ENCODE assay signal across 15 mouse cellular contexts in genomic region chr3:55646437-55646836, GRCm38 (mm10).
"Had no signal": no experiment of that assay in that cellular context is flagged by ENCODE, and none has a peak within 500 bp of the region (broad histone marks: within the 10 kb centered on the region; RNA-seq: fewer than 3 reads in every experiment).

No protein-coding gene starts in this region.

- H3K9me3 ChIP-seq: liver, embryonic 12.5 days; liver, embryonic 15.5 days; lung, embryonic 15.5 days had no signal

- H3K4me1 ChIP-seq: liver, embryonic 12.5 days; liver, embryonic 15.5 days had no signal

- H3K27ac ChIP-seq: kidney, postnatal 0 days; left cerebral cortex, adult 2 months; liver, embryonic 12.5 days; liver, embryonic 15.5 days; lung, embryonic 15.5 days had no signal

- ATAC-seq: liver, embryonic 12.5 days had no signal

- H3K36me3 ChIP-seq: liver, embryonic 12.5 days; liver, embryonic 15.5 days; lung, embryonic 15.5 days had no signal

- H3K27me3 ChIP-seq: liver, embryonic 12.5 days; liver, embryonic 15.5 days; lung, embryonic 15.5 days had no signal

- H3K4me2 ChIP-seq: liver, embryonic 12.5 days; liver, embryonic 15.5 days; lung, embryonic 15.5 days; midbrain, embryonic 11.5 days had no signal

- H3K9ac ChIP-seq: liver, embryonic 12.5 days; liver, embryonic 15.5 days; lung, embryonic 15.5 days had no signal

- DNase-seq: kidney, postnatal 25 days; layer of hippocampus, postnatal 36 days; liver; lung, adult 18-20 months; lung, postnatal 10 days; lung, postnatal 36 days; midbrain, embryonic 14.5 days; thymus, adult 18-20 months; thymus, postnatal 36 days had no signal

- H3K4me3 ChIP-seq: left cerebral cortex, adult 2 months; liver, embryonic 12.5 days; liver, embryonic 15.5 days; lung, embryonic 15.5 days had no signal
